Mouse (Mus musculus): ENCODE data around the gene Zfp108. TPM values are rescaled to one million over a fixed set of nuclear protein-coding genes. Genes with fewer than 3 reads are reported as not detected.

Gene Zfp108
- 6.7 and 6.9 TPM in 2 replicates for polyA plus RNA-seq (2015; fragmentation: Nextera tagmentation; extraction: Ambion mirVana)

DNA sequence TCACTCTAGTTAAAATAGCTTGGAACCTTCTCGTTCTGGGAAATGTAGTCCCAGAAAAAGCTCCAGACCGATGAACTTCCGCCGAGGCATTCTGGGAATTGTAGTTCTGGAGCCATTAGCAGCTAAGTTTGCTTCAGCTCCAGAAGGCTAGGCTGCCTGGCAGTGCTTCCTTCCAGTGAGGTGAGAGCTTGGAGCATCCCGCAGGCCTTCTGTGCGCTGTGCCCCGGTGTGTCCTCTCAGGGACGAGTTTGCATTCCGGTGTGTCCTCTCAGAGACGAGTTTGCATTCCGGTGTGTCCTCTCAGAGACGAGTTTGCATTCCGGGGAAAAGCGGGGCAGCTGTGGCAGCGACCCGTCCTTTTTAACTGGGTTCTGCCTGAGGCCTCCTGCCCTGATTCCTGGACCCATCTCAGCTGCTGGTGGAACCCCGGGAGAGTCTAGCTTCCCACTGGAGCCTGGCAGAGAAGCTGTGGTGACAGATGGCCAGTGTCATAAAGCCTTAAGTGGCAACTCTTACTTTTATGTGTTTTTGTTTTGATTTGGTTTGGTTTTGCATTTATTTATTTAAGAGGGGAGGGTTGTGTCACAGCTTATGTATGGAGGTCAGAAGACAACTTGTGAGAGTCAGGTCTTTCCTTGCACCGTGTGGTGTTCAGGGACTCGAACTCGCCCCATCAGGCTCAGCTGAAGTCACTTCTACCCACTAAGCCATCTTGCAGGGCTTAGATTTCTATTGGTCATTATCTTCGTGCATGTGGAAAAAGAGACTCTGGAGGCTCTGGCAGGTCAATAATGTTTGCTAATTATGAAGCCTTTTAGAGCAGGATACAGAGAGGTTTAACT is at the start of gene Zfp108:
Gene Zfp108 (plus strand): TSS at position 162 of the 842 bp plus-strand sequence.
- no peaks in the 10 kb centered on the region for H3K27me3 ChIP-seq (ENCODE audit: control insufficient read depth, insufficient read depth, low read depth, low read length)
- peaks cover 3% of the 10 kb centered on the region for H3K36me3 ChIP-seq (ENCODE audit: control insufficient read depth, insufficient read depth, low read length)

DNA sequence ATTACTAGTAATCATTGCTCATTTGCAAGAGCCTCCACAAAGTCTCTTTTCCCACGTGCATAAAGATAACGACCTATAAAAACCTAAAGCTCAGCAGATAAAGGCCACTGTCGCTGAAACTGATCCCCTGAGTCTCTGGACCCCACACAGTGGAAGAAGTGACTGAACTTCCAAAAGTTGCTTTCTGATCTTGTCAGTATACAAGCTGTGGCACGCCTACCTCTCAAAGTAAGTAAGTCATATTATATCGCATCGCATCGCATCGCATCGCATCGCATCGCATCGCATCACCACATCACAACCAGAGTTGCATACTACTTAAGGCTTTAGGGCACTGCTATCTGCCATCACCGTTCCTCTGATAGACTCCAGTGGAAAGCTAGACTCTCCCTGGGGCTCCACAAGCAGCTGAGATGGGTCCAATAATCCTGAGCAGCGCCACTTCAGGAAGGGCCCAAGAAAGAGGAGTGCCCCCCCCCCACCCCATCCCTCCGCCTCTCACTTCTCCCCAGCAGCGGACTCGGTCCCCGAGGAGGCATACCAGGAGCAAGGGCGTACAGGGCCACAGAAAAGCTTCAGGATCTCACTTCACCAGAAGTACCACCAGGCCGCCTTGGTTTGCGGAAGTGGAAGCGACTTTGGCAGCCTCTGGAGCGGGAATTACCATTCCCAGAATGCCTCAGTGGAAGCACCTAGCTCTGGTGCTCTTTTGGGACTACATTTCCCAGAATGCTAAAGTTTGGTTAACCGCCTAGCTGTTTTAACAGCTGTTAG is 46.9 kb upstream of the Zfp108 start:
- WGBS = 13% methylated on average over 24 of the region's 24 CpGs
- H3K9ac ChIP-seq (ENCODE audit: low read depth, low read length) = peak overlapping the region; percentile 82
- ATAC-seq = peak; percentile 92
- H3K4me2 ChIP-seq (ENCODE audit: low read length) = peak overlapping the region; percentile 69
- H3K9me3 ChIP-seq (replicated peaks; ENCODE audit: control insufficient read depth, low read length, poor library complexity, severe bottlenecking) = no peaks in the 10 kb centered on the region
- 0 out of 2 replicates have a peak, but pooled peaks cover 1% of the 10 kb centered on the region for H3K36me3 ChIP-seq (ENCODE audit: control insufficient read depth, insufficient read depth, low read length)
- peak overlapping the region; percentile 64 for H3K4me3 ChIP-seq (ENCODE audit: low read depth, low read length)
- H3K27ac ChIP-seq (ENCODE audit: low read length) = peak overlapping the region; percentile 69
- peaks cover 10% of the 10 kb centered on the region for H3K4me1 ChIP-seq (ENCODE audit: control insufficient read depth, insufficient read depth, low read length)
- no peaks in the 10 kb centered on the region for H3K27me3 ChIP-seq (ENCODE audit: control insufficient read depth, insufficient read depth, low read depth, low read length)

More for the DNA sequence above, at the start of gene Zfp108:
- H3K9me3 ChIP-seq (replicated peaks; ENCODE audit: control insufficient read depth, low read length, poor library complexity, severe bottlenecking) = no peaks in the 10 kb centered on the region
- peak; percentile 92 for ATAC-seq
- 20% methylated on average over 21 of the region's 21 CpGs for WGBS
- H3K4me1 ChIP-seq (ENCODE audit: control insufficient read depth, insufficient read depth, low read length) = peaks cover 15% of the 10 kb centered on the region
- H3K4me2 ChIP-seq (ENCODE audit: low read length) = peak within 1 kb of the TSS; percentile 75
- peak within 1 kb of the TSS; percentile 59 for H3K27ac ChIP-seq (ENCODE audit: low read length)
- H3K9ac ChIP-seq (ENCODE audit: low read depth, low read length) = peak within 1 kb of the TSS; percentile 72
- H3K4me3 ChIP-seq (ENCODE audit: low read depth, low read length) = peak within 1 kb of the TSS; percentile 47

DNA sequence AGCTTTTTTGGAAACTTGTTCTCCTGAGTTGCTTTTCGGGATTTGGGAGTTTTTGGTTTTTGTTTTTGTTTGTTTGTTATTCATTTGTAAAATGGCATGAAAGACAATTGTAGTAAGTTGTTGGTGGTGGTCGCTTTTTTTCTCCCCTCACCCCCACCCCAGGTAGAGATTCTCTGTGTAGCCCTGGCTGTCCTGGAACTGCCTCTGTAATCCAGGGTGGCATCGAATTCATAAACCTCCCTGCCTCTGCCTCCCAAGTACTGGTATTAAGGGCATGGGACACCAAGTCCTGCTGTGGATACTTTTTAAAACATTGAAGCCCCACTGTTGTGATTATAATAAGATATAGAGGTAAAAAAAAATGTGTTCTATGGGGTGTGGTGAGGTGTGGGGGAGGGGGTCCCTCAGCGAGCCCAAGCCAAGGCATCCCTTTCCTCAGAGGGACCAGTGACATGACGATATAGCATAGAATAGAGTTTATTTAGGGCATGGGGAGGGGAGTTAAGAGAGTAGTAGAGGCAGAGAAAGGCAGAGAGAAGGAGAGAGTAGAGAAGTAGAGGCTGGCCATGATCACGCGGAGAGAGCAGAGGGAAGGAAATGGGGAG is 46.2 kb upstream of the Zfp108 start:
- Histone ChIP-seq H3K4me1 (ENCODE audit: control insufficient read depth, insufficient read depth, low read length) (peaks cover 10% of the 10 kb centered on the region), H3K36me3 (ENCODE audit: control insufficient read depth, insufficient read depth, low read length) (no peaks in the 10 kb centered on the region), H3K27me3 (ENCODE audit: control insufficient read depth, insufficient read depth, low read depth, low read length) (no peaks in the 10 kb centered on the region), H3K9me3 (replicated peaks; ENCODE audit: control insufficient read depth, low read length, poor library complexity, severe bottlenecking) (no peaks in the 10 kb centered on the region), H3K4me3 (ENCODE audit: low read depth, low read length) (peak overlapping the region; percentile 64), H3K27ac (ENCODE audit: low read length) (no peak overlapping the region), H3K9ac (ENCODE audit: low read depth, low read length) (no peak overlapping the region; the same call in 1 of the 2 replicates), H3K4me2 (ENCODE audit: low read length) (peak overlapping the region; percentile 69)
- ATAC-seq = peak; percentile 79
- 60% methylated on average over 7 of the region's 7 CpGs for WGBS

DNA sequence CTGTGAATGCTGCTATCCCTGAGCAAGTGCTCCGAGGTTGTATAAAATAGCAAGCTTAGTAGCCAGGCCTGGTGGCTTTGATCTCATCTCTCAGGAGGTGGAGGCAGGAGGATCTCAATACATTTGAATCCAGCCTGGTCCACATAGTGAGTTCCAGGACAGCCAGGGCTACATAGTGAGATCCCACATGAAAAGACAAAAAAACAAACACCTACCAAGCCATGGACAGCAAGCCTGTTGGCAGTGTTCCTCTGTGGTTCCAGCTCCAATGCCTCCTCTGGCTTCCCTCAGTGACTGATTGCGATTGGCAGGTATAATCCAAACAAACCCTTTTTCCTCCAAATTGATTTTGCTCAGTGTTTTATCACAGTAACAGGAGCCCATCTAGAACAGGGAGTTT is 44.3 kb upstream of the Zfp108 start:
- H3K9ac ChIP-seq (ENCODE audit: low read depth, low read length) = no peak overlapping the region
- no peaks in the 10 kb centered on the region for H3K27me3 ChIP-seq (ENCODE audit: control insufficient read depth, insufficient read depth, low read depth, low read length)
- H3K9me3 ChIP-seq (replicated peaks; ENCODE audit: control insufficient read depth, low read length, poor library complexity, severe bottlenecking) = no peaks in the 10 kb centered on the region
- no peak overlapping the region for H3K4me2 ChIP-seq (ENCODE audit: low read length)
- 89% methylated on average over 2 of the region's 2 CpGs for WGBS
- H3K4me3 ChIP-seq (ENCODE audit: low read depth, low read length) = no peak overlapping the region
- H3K4me1 ChIP-seq (ENCODE audit: control insufficient read depth, insufficient read depth, low read length) = peaks cover 10% of the 10 kb centered on the region
- no peak overlapping the region for H3K27ac ChIP-seq (ENCODE audit: low read length)
- no peaks in the 10 kb centered on the region for H3K36me3 ChIP-seq (ENCODE audit: control insufficient read depth, insufficient read depth, low read length)
- ATAC-seq = no peak

DNA sequence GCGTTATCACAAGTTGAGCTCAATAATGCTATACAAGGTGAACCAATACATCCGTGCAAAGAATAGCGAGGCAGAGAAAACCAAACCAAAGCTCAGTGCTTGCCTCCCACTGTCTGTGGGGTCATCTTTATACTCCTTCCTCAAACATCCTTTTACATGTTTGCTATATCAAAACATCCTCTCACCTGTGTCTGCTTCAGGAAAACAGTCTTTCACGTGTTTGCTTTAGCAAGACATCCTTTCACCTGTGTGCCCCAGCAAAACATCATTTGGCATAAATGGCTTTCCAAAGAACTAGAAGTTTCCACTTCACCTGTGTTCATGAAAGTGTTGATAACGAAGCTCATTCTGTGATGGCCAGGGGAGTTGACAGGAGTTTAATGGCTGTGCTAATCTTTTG is 43.3 kb upstream of the Zfp108 start, which contains the start of gene Zfp111:
Gene Zfp111 (minus strand): TSS at position 101 of the 400 bp plus-strand sequence.
- Histone ChIP-seq H3K4me1 (ENCODE audit: control insufficient read depth, insufficient read depth, low read length) (peaks cover 10% of the 10 kb centered on the region), H3K4me2 (ENCODE audit: low read length) (no peak within 1 kb of the TSS), H3K9ac (ENCODE audit: low read depth, low read length) (no peak within 1 kb of the TSS), H3K27ac (ENCODE audit: low read length) (no peak within 1 kb of the TSS), H3K4me3 (ENCODE audit: low read depth, low read length) (no peak within 1 kb of the TSS), H3K36me3 (ENCODE audit: control insufficient read depth, insufficient read depth, low read length) (no peaks in the 10 kb centered on the region), H3K27me3 (ENCODE audit: control insufficient read depth, insufficient read depth, low read depth, low read length) (no peaks in the 10 kb centered on the region), H3K9me3 (replicated peaks; ENCODE audit: control insufficient read depth, low read length, poor library complexity, severe bottlenecking) (no peaks in the 10 kb centered on the region)
- no peak for ATAC-seq
- 84% methylated on average over 5 of the region's 5 CpGs for WGBS

DNA sequence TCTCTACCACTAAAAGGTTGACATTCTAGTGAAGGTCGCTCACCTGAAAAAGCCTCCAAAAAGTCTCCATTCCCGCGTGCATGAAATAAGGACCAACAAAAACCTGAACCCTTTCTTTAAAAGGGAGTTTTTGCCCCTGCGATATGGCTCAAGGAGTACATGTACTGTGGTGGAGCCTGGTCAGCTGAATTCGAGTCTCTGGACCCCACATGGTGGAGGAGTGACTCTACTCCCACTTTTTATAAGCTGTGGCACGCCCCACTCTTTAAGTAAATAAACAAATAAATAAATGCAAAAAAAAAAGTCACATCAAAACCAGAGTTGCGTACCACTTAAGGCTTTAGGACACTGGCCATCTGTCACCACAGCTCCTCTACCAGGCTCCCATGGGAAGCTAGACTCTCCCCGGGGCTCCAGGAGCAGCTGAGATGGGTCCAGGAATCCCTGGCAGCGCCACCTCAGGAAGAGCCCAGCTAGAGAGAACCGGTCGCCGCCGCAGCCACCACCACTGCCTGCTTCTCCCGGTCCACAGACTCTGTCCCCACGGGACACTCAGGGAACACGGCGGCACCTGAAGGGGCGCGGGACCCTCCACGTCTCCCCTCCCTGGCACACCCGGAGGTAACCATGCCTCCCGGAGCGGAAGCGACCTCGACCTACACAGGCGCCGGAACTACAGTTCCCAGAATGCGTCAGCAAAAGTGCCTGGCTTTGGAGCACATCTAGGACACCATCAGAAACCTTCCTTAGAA is 17.4 kb upstream of the Zfp108 start, which contains the start of gene Zfp109:
Gene Zfp109 (minus strand): TSS at position 521 of the 752 bp plus-strand sequence.
- Histone ChIP-seq H3K9me3 (replicated peaks; ENCODE audit: control insufficient read depth, low read length, poor library complexity, severe bottlenecking) (no peaks in the 10 kb centered on the region), H3K27me3 (ENCODE audit: control insufficient read depth, insufficient read depth, low read depth, low read length) (no peaks in the 10 kb centered on the region), H3K27ac (ENCODE audit: low read length) (peak within 1 kb of the TSS; percentile 25), H3K36me3 (ENCODE audit: control insufficient read depth, insufficient read depth, low read length) (peaks cover 2% of the 10 kb centered on the region), H3K4me1 (ENCODE audit: control insufficient read depth, insufficient read depth, low read length) (peaks cover 6% of the 10 kb centered on the region; the same call in 1 of the 2 replicates), H3K4me3 (ENCODE audit: low read depth, low read length) (peak within 1 kb of the TSS; percentile 54), H3K4me2 (ENCODE audit: low read length) (peak within 1 kb of the TSS; percentile 74), H3K9ac (ENCODE audit: low read depth, low read length) (peak within 1 kb of the TSS; percentile 68)
- WGBS = 7% methylated on average over 28 of the region's 28 CpGs
- ATAC-seq = peak; percentile 92

DNA sequence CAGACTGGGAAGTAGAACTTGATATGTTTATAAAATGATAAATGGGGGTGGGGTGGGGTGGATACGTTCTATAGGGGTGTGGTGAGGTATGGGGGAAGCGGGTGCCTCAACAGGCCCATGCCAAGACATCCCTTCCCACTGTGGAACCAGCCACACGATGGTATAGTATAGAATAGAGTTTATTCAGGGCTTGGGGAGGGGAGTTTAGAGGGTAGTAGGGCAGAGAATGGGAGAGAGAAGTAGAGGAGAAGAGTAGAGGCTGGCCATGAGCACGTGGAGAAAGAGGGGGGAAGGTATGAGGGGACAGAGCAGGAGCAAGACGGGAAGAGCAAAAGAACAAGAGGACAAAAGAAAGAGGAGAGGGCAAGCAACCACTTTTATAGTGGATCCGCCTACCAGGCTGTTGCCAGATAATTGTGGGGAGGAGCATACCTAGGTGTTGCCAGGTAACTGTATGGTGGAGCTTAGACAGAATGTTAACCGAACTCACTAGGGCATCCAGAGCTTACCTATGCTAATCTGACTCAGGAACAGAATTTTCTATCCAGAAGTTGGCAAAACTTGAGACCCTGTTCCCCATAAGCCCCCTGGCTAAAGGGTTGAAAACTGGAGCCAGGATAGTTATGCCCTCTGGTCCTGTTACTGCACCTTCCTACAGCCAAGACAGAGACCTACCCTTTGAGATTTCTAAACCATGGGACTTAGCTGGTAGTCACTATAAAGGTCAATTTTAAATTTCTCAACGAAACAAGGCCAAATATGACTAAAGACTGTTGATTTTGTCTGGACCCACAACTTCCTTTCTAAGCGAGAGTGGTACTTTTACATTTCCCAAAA is 597 bp upstream of the Zfp108 start:
- Histone ChIP-seq H3K36me3 (ENCODE audit: control insufficient read depth, insufficient read depth, low read length) (no peaks in the 10 kb centered on the region; the same call in 1 of the 2 replicates), H3K9me3 (replicated peaks; ENCODE audit: control insufficient read depth, low read length, poor library complexity, severe bottlenecking) (no peaks in the 10 kb centered on the region), H3K27ac (ENCODE audit: low read length) (no peak overlapping the region), H3K9ac (ENCODE audit: low read depth, low read length) (peak overlapping the region; percentile 50; the same call in 1 of the 2 replicates), H3K4me3 (ENCODE audit: low read depth, low read length) (peak overlapping the region; percentile 47), H3K4me1 (ENCODE audit: control insufficient read depth, insufficient read depth, low read length) (peaks cover 15% of the 10 kb centered on the region), H3K4me2 (ENCODE audit: low read length) (peak overlapping the region; percentile 75), H3K27me3 (ENCODE audit: control insufficient read depth, insufficient read depth, low read depth, low read length) (no peaks in the 10 kb centered on the region)
- peak; percentile 72 for ATAC-seq
- WGBS = 70% methylated on average over 9 of the region's 9 CpGs

All from midbrain, embryonic 16.5 days (tissue).